Mouse (Mus musculus) ES-E14 (cell line): ENCODE data around the gene Cox7a2.
A peak's percentile ranks its signal among the peaks of the same experiment; 100 is the strongest.

Experiments
- MAFK ChIP-seq: IDR thresholded peaks from 2 replicates; pipeline ENCODE4 v1.6.1; 2014; ENCODE audit warnings: mild to moderate bottlenecking, low read depth, low read length, inconsistent platforms; ENCODE audit not compliant: insufficient read depth
- ZC3H11A ChIP-seq: IDR thresholded peaks from 2 replicates; pipeline ENCODE4 v1.6.1; 2012; ENCODE audit warnings: low read depth, mild to moderate bottlenecking, inconsistent platforms, low read length, borderline replicate concordance

DNA sequence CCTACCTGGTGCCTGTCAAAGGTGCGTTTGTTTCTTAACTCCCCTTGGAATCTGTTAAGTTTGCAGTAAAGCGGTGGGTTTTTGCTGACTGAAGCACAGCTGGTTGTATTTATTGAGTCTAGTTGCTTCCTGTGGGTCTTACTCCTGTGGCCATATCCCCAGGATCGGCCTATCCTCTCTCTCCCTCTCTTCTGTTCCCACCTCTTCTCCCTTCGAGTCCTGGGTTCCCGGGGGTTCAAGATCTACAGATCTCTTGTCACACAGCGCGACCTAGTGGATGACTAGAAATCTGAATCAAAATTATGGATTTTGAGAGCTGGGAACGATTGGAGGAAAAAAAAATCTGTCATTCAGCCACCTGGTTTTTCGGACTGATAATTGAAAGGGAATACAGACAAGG, 38.6 kb downstream of the Cox7a2 start:
- TF ChIP-seq MAFK (0 out of 2 replicates have a peak, but pooled peaks have one; percentile 34), ZC3H11A (peak; percentile 84; the same call in 1 of the 2 replicates)
